Mouse (Mus musculus): ENCODE measurements at regions not wholly inside any gene's neighbourhood (a gene's known extent, or its start where the extent isn't known, plus 50 kb on each side); places are given as distances from the start of the nearest gene placed in this dataset.

DNA sequence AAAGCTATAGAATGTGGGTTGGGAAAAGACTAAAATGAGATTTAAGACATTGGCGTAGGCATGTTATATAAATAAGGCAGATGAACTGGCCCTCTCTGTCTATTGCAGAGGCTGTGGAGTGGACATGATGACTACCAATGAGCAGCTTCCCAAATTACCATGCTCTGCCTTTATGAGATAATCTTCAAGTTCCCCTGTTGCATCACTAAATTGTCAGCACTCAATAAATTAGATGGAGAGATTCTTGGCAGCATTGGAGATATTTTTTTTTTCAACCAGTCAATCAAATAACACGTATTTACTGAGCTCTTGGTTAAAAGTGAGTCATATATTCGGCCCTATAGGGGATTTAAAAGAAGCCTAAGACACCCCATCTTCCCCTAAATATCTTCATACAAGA lies 91.6 kb upstream of the Spag17 start:
- WGBS: 79% methylated on average over 3 of the region's 3 CpGs
- H3K36me3 ChIP-seq (ENCODE audit: control insufficient read depth, insufficient read depth, low read length): no peaks in the 10 kb centered on the region
- TF ChIP-seq CTCF (IDR thresholded peaks at IDR 0.05; ENCODE audit: low read depth) (no peak), EP300 (optimal IDR thresholded peaks at IDR 0.05) (no peak)
- H3K4me1 ChIP-seq (replicated peaks; ENCODE audit: control insufficient read depth, insufficient read depth): no peaks in the 10 kb centered on the region
- H3K27ac ChIP-seq (replicated peaks): no peak overlapping the region
- H3K9ac ChIP-seq (ENCODE audit: low read length): no peak overlapping the region
- H3K27me3 ChIP-seq (ENCODE audit: control insufficient read depth, insufficient read depth, low read length): no peaks in the 10 kb centered on the region
- no peaks in the 10 kb centered on the region for H3K9me3 ChIP-seq (ENCODE audit: control insufficient read depth, low read length)
- no peak overlapping the region for H3K4me2 ChIP-seq (replicated peaks; ENCODE audit: low read depth)
- no peak for ATAC-seq (ENCODE audit: low FRiP score, low TSS enrichment)
- H3K4me3 ChIP-seq (ENCODE audit: low read depth, low read length): no peak overlapping the region
- no peak for DNase-seq (ENCODE audit: low spot score)

DNA sequence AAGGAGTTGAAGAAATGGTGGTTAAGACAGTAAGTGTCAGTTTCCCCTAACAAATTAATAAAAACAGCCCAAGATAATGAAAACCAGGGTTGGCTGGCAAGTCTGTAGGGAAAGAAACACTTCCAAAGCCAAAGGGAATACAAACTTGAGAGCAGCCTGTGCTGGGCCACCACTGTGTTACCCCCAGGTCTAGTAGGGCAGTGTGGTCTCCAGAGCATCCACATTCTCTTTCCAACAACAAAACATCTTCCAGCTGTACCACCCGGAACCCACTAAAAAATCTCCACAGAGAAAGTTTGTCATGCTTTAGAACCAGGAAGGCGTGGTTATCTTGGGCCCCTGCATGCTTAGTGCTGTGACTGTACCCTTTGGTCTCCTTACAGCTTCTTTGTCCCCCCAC lies 89.4 kb upstream of the Spag17 start:
- Histone ChIP-seq H3K36me3 (ENCODE audit: control insufficient read depth, insufficient read depth, low read length) (no peaks in the 10 kb centered on the region), H3K27me3 (ENCODE audit: control insufficient read depth, insufficient read depth, low read length) (no peaks in the 10 kb centered on the region), H3K9me3 (ENCODE audit: control insufficient read depth, low read length) (no peaks in the 10 kb centered on the region), H3K27ac (replicated peaks) (no peak overlapping the region), H3K4me1 (replicated peaks; ENCODE audit: control insufficient read depth, insufficient read depth) (no peaks in the 10 kb centered on the region), H3K4me3 (ENCODE audit: low read depth, low read length) (no peak overlapping the region), H3K4me2 (replicated peaks; ENCODE audit: low read depth) (no peak overlapping the region), H3K9ac (ENCODE audit: low read length) (no peak overlapping the region)
- no peak for TF ChIP-seq EP300 (optimal IDR thresholded peaks at IDR 0.05)
- 73% methylated on average over 2 of the region's 2 CpGs for WGBS
- DNase-seq (ENCODE audit: low spot score): no peak
- no peak for ATAC-seq (ENCODE audit: low FRiP score, low TSS enrichment)

DNA sequence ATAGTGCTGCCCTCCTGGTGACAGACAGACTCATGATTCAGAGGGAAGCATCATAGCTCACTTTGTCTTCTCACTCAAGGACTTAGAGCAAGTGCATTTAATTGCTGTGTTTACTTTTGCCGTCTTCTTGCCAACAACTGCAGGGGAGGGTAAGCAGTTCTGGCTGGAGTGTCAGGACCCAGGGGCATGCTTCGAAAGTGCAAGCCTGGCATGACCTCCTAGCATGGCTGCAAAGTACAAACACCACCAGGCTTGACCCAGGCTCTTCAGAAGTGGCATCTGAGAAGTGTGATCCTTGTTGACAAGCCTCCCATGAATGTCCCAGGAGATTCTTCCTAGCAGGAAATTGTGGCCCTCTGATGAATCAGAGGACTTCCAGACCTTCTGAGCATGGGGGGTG lies 87.4 kb upstream of the Spag17 start:
- ATAC-seq (ENCODE audit: low FRiP score, low TSS enrichment): no peak
- Histone ChIP-seq H3K4me3 (ENCODE audit: low read depth, low read length) (no peak overlapping the region), H3K27me3 (ENCODE audit: control insufficient read depth, insufficient read depth, low read length) (no peaks in the 10 kb centered on the region), H3K9me3 (ENCODE audit: control insufficient read depth, low read length) (no peaks in the 10 kb centered on the region), H3K9ac (ENCODE audit: low read length) (no peak overlapping the region), H3K36me3 (ENCODE audit: control insufficient read depth, insufficient read depth, low read length) (no peaks in the 10 kb centered on the region), H3K27ac (replicated peaks) (no peak overlapping the region), H3K4me2 (replicated peaks; ENCODE audit: low read depth) (no peak overlapping the region), H3K4me1 (replicated peaks; ENCODE audit: control insufficient read depth, insufficient read depth) (no peaks in the 10 kb centered on the region)
- 25% methylated on average over 2 of the region's 2 CpGs for WGBS
- TF ChIP-seq CTCF (IDR thresholded peaks at IDR 0.05; ENCODE audit: low read depth) (no peak), EP300 (optimal IDR thresholded peaks at IDR 0.05) (no peak)
- no peak for DNase-seq (ENCODE audit: low spot score)

DNA sequence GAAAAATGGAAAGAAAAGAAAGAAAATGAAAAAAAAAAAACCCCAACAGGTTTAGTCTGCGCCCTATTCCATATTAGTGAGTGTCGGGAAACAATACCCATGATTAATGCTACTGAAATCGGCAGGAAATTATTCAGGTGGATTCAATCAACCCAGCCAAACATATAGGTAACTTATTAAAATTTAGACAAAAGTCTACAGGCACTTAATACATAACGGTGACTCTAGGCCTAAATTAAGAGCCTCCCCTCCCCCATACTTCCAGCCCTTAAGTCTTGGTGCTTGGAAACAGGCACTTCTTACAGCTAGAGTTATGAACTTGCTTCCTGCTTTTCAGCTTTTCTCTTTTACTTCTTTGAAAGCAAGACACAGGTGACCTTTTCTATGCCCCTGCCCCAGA lies 74.7 kb upstream of the Spag17 start:
- H3K9me3 ChIP-seq (ENCODE audit: control insufficient read depth, low read length): no peaks in the 10 kb centered on the region
- 73% methylated on average over 4 of the region's 4 CpGs for WGBS
- H3K4me2 ChIP-seq (replicated peaks; ENCODE audit: low read depth): no peak overlapping the region
- no peak overlapping the region for H3K27ac ChIP-seq (replicated peaks)
- DNase-seq (ENCODE audit: low spot score): no peak
- no peaks in the 10 kb centered on the region for H3K27me3 ChIP-seq (ENCODE audit: control insufficient read depth, insufficient read depth, low read length)
- H3K4me1 ChIP-seq (replicated peaks; ENCODE audit: control insufficient read depth, insufficient read depth): no peaks in the 10 kb centered on the region
- ATAC-seq (ENCODE audit: low FRiP score, low TSS enrichment): no peak
- no peaks in the 10 kb centered on the region for H3K36me3 ChIP-seq (ENCODE audit: control insufficient read depth, insufficient read depth, low read length)
- H3K4me3 ChIP-seq (ENCODE audit: low read depth, low read length): no peak overlapping the region
- no peak for TF ChIP-seq CTCF (IDR thresholded peaks at IDR 0.05; ENCODE audit: low read depth)
- no peak for TF ChIP-seq EP300 (optimal IDR thresholded peaks at IDR 0.05)
- H3K9ac ChIP-seq (ENCODE audit: low read length): no peak overlapping the region

DNA sequence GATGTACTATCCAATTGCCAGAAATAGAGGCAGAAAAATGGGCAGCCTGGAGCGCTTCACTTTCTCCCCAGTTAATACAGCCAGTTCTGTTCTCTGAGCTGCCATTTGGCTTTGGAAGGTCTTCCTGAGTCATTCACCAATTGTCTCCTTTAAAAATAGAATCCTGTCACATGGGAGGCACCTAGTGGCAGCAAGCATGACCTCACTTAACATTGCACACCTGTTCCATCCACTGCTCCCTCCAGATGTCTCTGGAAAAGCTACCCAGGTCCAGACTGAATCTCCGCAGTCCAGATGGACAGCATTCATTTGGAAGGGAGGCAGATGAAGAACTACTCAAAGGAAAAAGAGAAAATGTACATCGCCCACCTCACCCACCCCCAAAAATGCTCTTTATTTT lies 73.9 kb upstream of the Spag17 start:
- Histone ChIP-seq H3K36me3 (ENCODE audit: control insufficient read depth, insufficient read depth, low read length) (no peaks in the 10 kb centered on the region), H3K27me3 (ENCODE audit: control insufficient read depth, insufficient read depth, low read length) (no peaks in the 10 kb centered on the region), H3K4me3 (ENCODE audit: low read depth, low read length) (no peak overlapping the region), H3K9ac (ENCODE audit: low read length) (no peak overlapping the region), H3K9me3 (ENCODE audit: control insufficient read depth, low read length) (no peaks in the 10 kb centered on the region), H3K4me2 (replicated peaks; ENCODE audit: low read depth) (no peak overlapping the region), H3K27ac (replicated peaks) (no peak overlapping the region), H3K4me1 (replicated peaks; ENCODE audit: control insufficient read depth, insufficient read depth) (no peaks in the 10 kb centered on the region)
- TF ChIP-seq CTCF (IDR thresholded peaks at IDR 0.05; ENCODE audit: low read depth) (no peak), EP300 (optimal IDR thresholded peaks at IDR 0.05) (no peak)
- WGBS: 76% methylated on average over 3 of the region's 3 CpGs
- ATAC-seq (ENCODE audit: low FRiP score, low TSS enrichment) (no peak), DNase-seq (ENCODE audit: low spot score) (no peak)

DNA sequence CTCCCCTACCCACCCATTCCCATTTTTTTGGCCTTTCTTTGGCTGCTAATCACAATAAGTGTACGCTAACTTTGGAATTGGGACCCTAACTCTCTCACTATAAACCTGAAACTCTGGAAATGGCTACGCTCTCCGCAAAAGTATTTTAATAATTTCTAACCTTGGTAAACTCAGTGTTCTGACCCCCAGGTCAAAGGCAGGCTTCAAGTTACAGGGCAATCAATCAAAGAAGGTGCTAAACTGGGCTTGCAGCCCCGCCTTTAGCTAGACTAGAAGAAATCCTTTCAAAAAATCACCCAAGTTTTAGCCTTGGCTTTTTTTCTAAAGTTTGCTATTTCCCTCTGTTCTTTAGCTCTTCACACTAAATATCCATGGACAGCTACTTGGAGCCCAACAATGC lies 72.4 kb upstream of the Spag17 start:
- Histone ChIP-seq H3K9ac (ENCODE audit: low read length) (no peak overlapping the region), H3K36me3 (ENCODE audit: control insufficient read depth, insufficient read depth, low read length) (no peaks in the 10 kb centered on the region), H3K4me1 (replicated peaks; ENCODE audit: control insufficient read depth, insufficient read depth) (no peaks in the 10 kb centered on the region), H3K9me3 (ENCODE audit: control insufficient read depth, low read length) (no peaks in the 10 kb centered on the region), H3K27ac (replicated peaks) (no peak overlapping the region), H3K4me3 (ENCODE audit: low read depth, low read length) (no peak overlapping the region), H3K4me2 (replicated peaks; ENCODE audit: low read depth) (no peak overlapping the region), H3K27me3 (ENCODE audit: control insufficient read depth, insufficient read depth, low read length) (no peaks in the 10 kb centered on the region)
- DNase-seq (ENCODE audit: low spot score) (no peak), ATAC-seq (ENCODE audit: low FRiP score, low TSS enrichment) (no peak)
- TF ChIP-seq CTCF (IDR thresholded peaks at IDR 0.05; ENCODE audit: low read depth): no peak
- TF ChIP-seq EP300 (optimal IDR thresholded peaks at IDR 0.05): no peak
- WGBS: 44% methylated on average over 4 of the region's 4 CpGs
